Mouse (Mus musculus) lung, postnatal 0 days (tissue): ENCODE data around the gene Eif3k. TPM values are rescaled to one million over a fixed set of nuclear protein-coding genes. Genes with fewer than 3 reads are reported as not detected.

Source experiments
- ATAC-seq: fragments of 200-750 bp; cut with Nextera tagmentation; 2 replicates; pipeline ENCODE4 v1.8.0; 2017; ENCODE audit warnings: moderate library complexity
- DNase-seq: peaks from one replicate; pipeline ENCODE4 v3.0.0-alpha.2; 2016; ENCODE audit warnings: low spot score
- H3K27ac ChIP-seq: fragments of 300-500 bp; sonication (generic); 2 replicates; pipeline ENCODE4 v1.5.1; 2014; ENCODE audit warnings: antibody characterized with exemption, mild to moderate bottlenecking, low read length, mixed read lengths
- H3K27me3 ChIP-seq: fragments of 300-500 bp; sonication (generic); replicated peaks from 2 replicates; pipeline ENCODE4 v1.6.1; 2014; ENCODE audit warnings: low read length, mixed read lengths; ENCODE audit not compliant: insufficient read depth
- H3K36me3 ChIP-seq: fragments of 300-500 bp; sonication (generic); 2 replicates; pipeline ENCODE4 v1.6.1; 2014; ENCODE audit warnings: low read length, mixed read lengths; ENCODE audit not compliant: insufficient read depth
- H3K4me1 ChIP-seq: fragments of 300-500 bp; sonication (generic); 2 replicates; pipeline ENCODE4 v1.6.1; 2014; ENCODE audit warnings: antibody characterized with exemption, low read depth, low read length, mixed read lengths; ENCODE audit not compliant: insufficient read depth
- H3K4me2 ChIP-seq: fragments of 300-500 bp; sonication (generic); replicated peaks from 2 replicates; pipeline ENCODE4 v1.6.1; 2014; ENCODE audit warnings: low read depth, mild to moderate bottlenecking, low read length, moderate library complexity, mixed read lengths
- H3K4me3 ChIP-seq: fragments of 300-500 bp; sonication (generic); 2 replicates; pipeline ENCODE4 v1.5.1; 2014; ENCODE audit warnings: low read depth, low read length
- H3K9ac ChIP-seq: fragments of 300-500 bp; sonication (generic); replicated peaks from 2 replicates; pipeline ENCODE4 v1.6.1; 2014; ENCODE audit warnings: low read depth, mild to moderate bottlenecking
- H3K9me3 ChIP-seq: fragments of 300-500 bp; sonication (generic); 2 replicates; pipeline ENCODE4 v1.6.1; 2016; ENCODE audit warnings: low read length, mixed read lengths
- CTCF ChIP-seq: IDR thresholded peaks from 2 replicates; pipeline ENCODE4 v1.5.1; 2016; ENCODE audit warnings: antibody characterized with exemption, mild to moderate bottlenecking
- EP300 ChIP-seq: IDR thresholded peaks from 2 replicates; pipeline ENCODE4 v1.6.1; 2016; ENCODE audit warnings: antibody characterized with exemption, mild to moderate bottlenecking, control low read depth
- whole genome bisulfite sequencing: fragments of 180-500 bp; shearing (Covaris S2); extraction: QIAGEN DNeasy Blood & Tissue Kit; methylation state at CpG from one replicate; pipeline ENCODE4 v1.1.7; 2014; 5-methylcytosine and 5-hydroxymethylcytosine counted together
- polyA plus RNA-seq: library from polyadenylated mRNA; unstranded; fragments of >200 nt; fragmentation: Nextera tagmentation; extraction: Ambion mirVana; gene quantifications from 2 replicates; pipeline ENCODE4 v1.2.1, GENCODE M21; 2015

Gene Eif3k
- polyA plus RNA-seq, 1 experiment from 2014 or later: 294 TPM

DNA sequence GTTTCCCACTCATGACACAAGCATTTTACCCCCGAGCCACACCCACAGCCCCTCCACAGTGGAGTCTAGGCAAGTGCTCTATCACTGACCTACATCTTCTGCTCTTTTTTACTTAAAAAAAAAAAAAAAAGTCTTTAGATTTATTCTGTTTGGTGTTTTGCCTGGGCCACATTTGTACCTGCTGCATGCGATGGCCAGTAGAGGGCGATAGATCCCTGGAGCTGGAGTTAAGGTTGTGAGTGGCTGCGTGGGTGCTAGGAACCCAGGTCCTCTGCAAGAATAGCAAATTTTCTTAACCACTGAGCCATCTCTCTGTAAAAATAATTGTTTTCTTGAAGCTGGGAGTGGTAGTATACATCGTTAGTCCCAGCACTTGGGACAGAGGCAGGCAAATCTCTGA, 10.0 kb upstream of the Eif3k start:
- H3K27ac ChIP-seq: no peak overlapping the region
- no peak overlapping the region for H3K4me2 ChIP-seq
- no peaks in the 10 kb centered on the region for H3K36me3 ChIP-seq
- no peaks in the 10 kb centered on the region for H3K4me1 ChIP-seq
- WGBS: 65% methylated on average over 5 of the region's 5 CpGs
- no peak for DNase-seq
- H3K9ac ChIP-seq: no peak overlapping the region
- H3K27me3 ChIP-seq: no peaks in the 10 kb centered on the region
- no peak for ATAC-seq
- TF ChIP-seq EP300: no peak
- TF ChIP-seq CTCF: peak; percentile 48
- no peaks in the 10 kb centered on the region for H3K9me3 ChIP-seq
- no peak overlapping the region for H3K4me3 ChIP-seq

DNA sequence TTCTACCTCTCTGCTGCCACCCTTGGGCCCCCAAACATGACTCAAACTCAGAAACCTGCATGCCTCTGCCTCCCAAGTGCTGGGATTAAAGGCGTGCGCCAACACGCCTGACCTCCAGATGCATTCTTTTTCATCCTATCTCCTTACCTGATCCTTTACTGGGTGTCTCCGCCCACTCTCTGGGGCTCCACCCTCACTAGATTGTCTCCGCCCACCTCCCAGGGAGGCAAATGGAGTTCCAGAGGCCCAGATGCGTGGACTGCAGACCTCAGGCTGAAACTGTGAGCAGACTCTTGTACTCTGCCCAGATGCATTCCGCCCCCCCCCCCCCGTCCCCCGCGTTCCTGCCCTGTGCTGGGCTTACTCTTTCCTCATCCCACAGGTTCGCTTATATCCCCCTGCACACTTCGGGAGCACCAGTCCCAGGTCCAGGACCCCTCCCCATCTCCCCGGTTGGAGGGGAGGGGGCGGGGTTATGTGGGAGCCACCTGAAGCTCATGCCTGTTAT, 9.2 kb upstream of the Eif3k start:
- Histone ChIP-seq H3K27ac (no peak overlapping the region), H3K4me2 (no peak overlapping the region), H3K27me3 (no peaks in the 10 kb centered on the region), H3K36me3 (no peaks in the 10 kb centered on the region), H3K4me3 (no peak overlapping the region), H3K4me1 (no peaks in the 10 kb centered on the region), H3K9me3 (no peaks in the 10 kb centered on the region), H3K9ac (no peak overlapping the region)
- no peak for DNase-seq
- no peak for ATAC-seq
- 61% methylated on average over 13 of the region's 14 CpGs for WGBS
- TF ChIP-seq CTCF (no peak), EP300 (no peak)

DNA sequence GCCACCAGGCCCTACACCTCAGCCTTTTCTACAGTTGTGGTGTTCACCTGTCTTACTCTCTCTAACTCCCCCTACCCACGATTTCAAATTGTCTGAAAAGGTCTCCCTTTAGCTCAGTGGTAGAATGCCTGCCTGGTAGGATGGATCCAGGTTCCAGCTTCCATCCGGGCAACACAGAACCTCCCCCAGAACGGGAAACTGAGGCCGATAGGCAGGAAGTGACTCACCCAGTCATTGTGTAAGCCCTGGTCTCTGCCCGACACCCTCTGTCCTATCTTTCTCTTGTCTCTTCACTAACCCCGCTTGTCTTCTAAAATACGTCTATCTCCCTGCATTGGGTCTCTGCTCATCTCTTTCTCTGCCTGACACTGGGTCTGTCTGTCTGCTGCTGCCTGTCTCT, 3.5 kb upstream of the Eif3k start:
- WGBS: 69% methylated on average over 7 of the region's 7 CpGs
- no peak for DNase-seq
- no peak overlapping the region for H3K4me2 ChIP-seq

DNA sequence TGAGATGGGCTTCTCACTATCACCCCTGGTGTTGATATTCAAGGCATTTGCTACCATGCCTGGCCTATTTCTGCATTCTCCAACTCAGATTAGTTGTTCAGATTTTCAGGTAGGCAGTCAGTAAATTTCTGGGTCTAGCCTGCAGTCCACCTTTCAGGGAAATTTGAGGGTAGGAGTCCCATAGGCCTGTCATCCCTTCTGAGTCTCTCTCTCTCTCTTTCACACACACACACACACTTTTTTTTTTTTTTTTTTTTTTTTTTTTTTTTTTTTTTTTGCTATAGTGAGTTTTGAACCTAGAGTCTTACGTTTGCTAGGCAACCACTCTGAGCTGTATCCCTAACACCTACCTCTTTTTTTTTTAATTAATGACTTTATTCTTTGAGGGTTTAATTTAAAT, 2.8 kb upstream of the Eif3k start:
- H3K9me3 ChIP-seq: no peaks in the 10 kb centered on the region
- no peaks in the 10 kb centered on the region for H3K27me3 ChIP-seq
- no peak overlapping the region for H3K4me3 ChIP-seq
- H3K9ac ChIP-seq: no peak overlapping the region
- ATAC-seq (no peak), DNase-seq (no peak)
- no peak overlapping the region for H3K4me2 ChIP-seq
- whole genome bisulfite sequencing: 84% methylated on average over 1 of the region's 1 CpGs
- peaks cover 11% of the 10 kb centered on the region for H3K4me1 ChIP-seq
- H3K27ac ChIP-seq: no peak overlapping the region
- TF ChIP-seq CTCF (no peak), EP300 (no peak)
- no peaks in the 10 kb centered on the region for H3K36me3 ChIP-seq

More for the DNA sequence above, 3.5 kb upstream of the Eif3k start:
- Histone ChIP-seq H3K4me1 (peaks cover 11% of the 10 kb centered on the region), H3K9ac (no peak overlapping the region), H3K4me3 (no peak overlapping the region), H3K9me3 (no peaks in the 10 kb centered on the region), H3K36me3 (no peaks in the 10 kb centered on the region), H3K27ac (no peak overlapping the region), H3K27me3 (no peaks in the 10 kb centered on the region)
- no peak for ATAC-seq
- TF ChIP-seq CTCF (no peak), EP300 (no peak)

DNA sequence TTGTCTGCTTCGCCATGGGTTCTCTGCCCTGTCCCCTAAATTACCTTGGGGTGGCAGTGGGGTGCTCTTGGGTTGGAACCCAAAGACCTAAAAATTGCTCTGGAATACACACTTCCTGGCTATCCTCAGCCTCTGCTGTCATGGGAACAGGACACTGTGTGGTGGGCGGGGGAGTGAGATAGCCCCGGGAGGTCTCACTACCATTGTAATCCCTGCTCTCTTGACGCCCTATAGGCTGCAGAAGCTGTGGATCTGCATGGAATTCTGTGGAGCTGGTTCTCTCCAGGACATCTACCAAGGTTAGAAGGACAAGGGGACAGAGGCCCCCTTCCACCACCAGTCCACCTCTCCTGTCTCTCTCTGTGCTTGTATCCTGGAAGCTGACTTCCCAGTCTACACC, 2.2 kb upstream of the Eif3k start:
- DNase-seq: no peak
- Histone ChIP-seq H3K27me3 (no peaks in the 10 kb centered on the region), H3K9me3 (no peaks in the 10 kb centered on the region), H3K4me1 (peaks cover 11% of the 10 kb centered on the region), H3K36me3 (peaks cover 4% of the 10 kb centered on the region; the same call in 1 of the 2 replicates), H3K4me2 (no peak overlapping the region), H3K9ac (no peak overlapping the region), H3K4me3 (no peak overlapping the region), H3K27ac (no peak overlapping the region)
- WGBS: 75% methylated on average over 4 of the region's 4 CpGs
- no peak for ATAC-seq
- TF ChIP-seq EP300 (no peak), CTCF (no peak)

DNA sequence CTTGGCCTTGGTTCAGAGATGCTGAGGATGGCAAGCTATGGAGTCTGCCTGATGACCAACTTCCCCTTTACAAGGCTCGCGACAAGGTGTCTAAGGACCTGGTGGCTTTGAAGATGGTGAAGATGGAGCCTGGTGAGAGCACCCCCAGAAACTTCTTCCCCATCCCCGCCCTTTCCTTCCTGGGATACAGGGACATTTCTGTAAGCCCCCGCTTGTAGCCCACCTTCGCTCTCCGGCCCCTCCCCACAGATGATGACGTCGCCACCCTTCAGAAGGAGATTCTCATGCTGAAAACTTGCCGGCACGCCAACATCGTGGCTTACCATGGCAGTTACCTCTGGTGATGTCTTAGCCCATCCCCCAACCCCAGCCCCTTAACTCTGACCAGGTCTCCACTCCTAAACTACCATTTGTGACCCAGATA, 1.5 kb upstream of the Eif3k start:
- TF ChIP-seq EP300 (no peak), CTCF (no peak)
- Histone ChIP-seq H3K9me3 (no peaks in the 10 kb centered on the region), H3K36me3 (peaks cover 11% of the 10 kb centered on the region; the same call in 1 of the 2 replicates), H3K4me3 (no peak overlapping the region), H3K27me3 (no peaks in the 10 kb centered on the region), H3K9ac (no peak overlapping the region), H3K4me1 (peaks cover 11% of the 10 kb centered on the region), H3K27ac (no peak overlapping the region), H3K4me2 (0 out of 2 replicates have a peak overlapping the region, but pooled peaks have one; percentile 5)
- DNase-seq (no peak), ATAC-seq (no peak)
- WGBS: 66% methylated on average over 11 of the region's 11 CpGs
